Mouse (Mus musculus): ENCODE measurements around the gene Zfp949.

DNA sequence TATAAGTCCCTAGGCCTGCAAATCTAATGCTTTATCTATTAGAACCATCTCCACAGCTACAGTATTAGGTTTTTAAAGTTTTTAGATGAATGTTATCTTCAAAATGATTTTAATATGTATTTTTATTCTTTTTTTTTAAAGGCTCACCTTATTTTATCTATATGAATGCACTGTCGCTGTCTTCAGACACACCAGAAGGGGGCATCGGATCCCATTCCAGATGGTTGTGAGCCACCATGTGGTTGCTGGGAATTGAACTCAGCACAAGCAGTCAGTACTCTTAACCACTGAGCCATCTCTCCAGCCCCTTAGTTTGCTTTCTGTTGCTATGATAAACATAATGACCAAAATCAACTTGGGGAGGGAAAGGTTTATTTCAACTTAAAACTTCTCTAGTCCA lies 23.5 kb upstream of the Zfp949 start:
- TF ChIP-seq CTCF (IDR thresholded peaks at IDR 0.05) (no peak), POLR2A (IDR thresholded peaks at IDR 0.05; ENCODE audit: insufficient read depth, low read depth, low read length) (no peak)

All from heart, adult 2 months (tissue).